Mouse (Mus musculus): ENCODE measurements at regions not wholly inside any gene's neighbourhood (a gene's known extent, or its start where the extent isn't known, plus 50 kb on each side); places are given as distances from the start of the nearest gene placed in this dataset.

DNA sequence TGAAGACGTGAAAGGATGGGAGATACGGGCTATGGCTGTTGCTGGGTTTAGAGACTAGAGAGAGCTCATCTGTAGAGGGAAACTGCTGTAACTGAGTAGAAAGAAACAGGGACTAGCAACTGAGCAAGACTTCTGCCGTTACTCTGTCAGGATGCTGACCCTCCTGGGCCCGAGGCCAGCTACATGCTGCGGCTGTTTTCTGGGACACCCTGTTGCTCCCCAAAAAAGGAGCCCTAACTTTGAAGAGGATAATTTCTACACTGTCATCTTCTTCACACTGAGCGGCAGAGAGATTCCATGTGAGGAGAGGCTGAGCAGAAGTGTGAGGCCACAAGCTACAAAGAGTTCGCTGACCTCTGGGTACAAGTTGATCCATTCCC lies 74.2 kb upstream of the Ralgps2 start:
- DNase-seq: no peak

DNA sequence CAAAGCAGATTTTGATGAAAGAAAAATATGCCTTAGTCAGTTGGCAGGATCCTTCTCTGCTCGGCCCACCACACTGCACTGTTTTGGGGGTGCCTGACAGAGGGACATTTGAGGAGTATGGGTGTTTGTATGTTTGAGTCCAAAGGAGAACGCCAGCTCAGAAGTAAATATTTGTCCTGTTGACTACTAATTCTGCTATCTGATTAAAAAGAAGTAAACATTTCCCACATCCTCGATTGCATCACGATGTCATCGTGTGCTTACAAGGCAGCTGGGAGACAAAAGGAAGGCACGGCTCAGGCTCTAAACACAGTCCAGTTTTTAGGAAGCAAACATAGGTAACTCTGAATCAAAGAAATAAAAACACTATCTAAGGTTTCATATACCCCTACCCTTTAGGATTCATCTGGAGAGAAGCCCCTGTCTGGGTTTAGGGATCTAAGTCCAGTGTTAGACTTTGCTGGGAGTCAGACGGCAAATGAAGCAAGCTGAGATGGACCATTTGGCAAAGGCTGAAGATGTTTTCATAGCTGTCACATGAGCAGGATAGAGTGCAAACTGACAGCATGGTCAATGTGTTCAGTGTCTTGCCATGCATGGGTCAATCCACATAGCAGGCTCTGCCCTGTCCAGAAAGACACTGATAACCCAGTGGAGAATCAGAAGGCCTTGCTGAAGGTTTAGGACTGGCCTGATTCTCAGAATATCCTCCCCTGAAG lies 73.7 kb upstream of the Ralgps2 start:
- no peak for DNase-seq

DNA sequence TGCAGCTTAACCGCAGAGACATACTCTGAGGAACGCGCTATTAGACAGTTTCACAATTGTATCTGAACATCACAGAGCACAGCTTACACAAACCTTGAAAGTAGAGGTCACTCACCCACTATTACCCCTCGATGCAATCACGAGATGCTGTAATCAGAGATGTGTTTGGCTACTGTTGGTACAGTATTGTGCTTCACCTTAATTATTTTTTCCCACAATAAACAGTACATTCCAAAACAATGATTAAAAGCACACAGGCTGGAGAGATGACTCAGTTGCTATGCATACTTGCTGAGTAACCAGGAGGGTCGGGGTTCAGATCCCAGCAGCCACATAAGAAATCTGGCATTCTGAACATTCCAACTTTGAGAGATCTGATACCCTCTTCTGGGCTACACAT lies 71.8 kb upstream of the Ralgps2 start:
- no peak for DNase-seq

DNA sequence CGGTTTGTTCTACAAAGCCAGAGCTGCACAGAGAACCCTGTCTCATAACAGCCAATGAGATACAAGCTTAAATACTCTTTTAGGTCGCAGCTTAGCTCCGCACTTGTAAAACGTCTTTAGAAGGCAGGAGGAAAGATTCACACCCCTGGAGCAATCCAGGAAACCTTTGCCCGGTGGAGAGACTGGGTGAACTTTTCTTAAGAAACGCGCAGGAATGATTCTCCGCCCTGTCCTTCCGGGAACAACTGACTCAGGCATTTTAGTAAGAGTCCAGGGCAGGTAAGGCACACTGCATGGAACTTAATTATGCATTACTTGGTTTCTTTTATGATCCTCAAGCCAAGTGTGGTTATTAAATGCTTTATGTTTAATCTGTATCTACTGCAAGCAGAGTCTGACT lies 70.0 kb upstream of the Ralgps2 start:
- no peak for DNase-seq

DNA sequence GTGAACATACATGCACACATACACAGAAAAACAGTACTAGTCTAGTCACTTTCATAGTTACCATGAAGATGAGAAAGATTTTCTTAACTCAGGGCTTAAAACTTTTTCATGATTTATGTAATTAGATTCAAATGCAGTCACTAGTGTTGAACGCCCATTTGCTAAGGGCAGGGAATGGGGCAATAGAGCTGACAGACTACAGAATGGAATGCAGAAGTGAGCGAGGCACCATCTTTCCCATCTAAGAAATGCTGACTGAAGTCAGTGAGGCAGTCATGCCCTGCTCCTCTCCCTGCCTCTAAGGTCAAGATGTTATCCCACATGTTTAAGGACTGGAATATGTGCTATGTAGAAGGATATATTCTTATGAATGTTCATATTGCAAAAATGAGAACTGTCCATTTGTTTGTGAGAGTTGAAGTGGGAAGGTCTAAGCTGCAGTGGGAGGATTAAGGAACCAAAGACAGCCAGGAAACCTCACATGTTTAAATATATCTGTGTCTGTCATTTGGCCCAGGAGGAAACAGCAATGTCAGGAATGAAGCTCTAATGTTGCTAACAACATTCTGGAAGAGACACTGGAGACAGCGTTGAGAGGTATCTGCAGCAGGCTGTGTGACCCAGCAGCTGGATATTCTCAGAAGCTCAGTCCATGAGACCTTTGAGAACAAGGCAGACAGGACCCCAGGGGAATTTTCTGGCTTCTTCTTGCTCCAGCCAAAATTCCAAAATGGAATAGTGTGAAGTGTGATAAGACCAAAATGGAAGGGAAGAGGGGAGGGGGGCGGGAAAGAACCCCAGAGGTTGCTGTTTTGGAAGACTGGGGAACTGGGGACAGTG lies 68.7 kb upstream of the Ralgps2 start:
- DNase-seq: no peak

DNA sequence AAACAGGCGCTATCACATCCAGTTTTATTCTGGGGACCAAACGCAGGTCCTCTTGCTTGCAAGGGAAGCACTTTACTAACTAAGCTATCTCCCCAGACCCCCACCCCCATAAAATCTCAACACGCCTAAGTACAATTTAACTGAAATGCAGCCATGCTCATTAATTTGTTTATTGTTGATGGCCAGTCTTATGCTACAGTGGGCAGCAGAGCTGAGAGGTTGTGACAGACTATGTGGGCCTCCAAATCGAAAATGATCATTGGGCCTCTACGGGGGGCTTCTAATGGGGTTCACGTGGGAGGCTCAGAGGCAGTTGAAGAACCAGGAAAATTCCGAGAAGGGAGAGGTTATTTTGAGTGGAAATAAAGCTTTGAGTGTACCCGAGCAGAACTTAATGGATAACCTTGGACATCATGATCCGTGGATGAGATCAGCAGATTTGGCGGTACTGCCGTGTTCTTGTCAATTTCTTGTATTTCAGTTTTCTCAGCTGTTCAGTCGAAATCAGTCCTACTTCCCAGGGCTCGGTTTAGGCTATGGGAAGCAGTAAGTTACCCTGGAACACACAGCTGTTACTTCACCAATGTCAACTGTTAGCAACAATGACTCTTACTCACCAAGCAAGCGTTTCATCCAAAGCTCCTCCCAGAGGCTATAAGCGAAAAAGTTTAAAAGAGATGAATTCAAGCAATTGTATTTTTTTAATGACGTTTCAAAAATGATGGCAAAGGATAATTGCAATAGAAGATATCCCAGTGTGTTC lies 65.1 kb upstream of the Ralgps2 start:
- DNase-seq: no peak

DNA sequence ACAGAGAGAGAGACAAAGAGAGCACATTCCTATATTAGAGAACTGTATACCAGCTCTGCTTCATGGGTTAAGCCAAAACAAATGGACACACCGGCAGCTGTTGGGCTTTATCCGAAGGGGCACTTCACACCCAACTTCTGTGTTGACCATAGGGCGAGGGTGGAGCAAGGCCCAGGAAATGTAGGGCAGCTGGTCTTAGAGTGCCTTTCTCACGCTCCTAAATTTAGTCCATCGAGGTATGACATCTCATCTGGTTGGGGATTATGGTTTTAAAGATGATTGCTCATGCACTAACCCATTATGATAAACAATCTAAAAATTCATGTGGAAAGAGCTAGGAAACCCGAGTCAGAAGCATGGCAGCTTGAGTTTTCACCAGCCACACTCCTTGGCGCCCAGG lies 63.6 kb upstream of the Ralgps2 start:
- no peak for DNase-seq

DNA sequence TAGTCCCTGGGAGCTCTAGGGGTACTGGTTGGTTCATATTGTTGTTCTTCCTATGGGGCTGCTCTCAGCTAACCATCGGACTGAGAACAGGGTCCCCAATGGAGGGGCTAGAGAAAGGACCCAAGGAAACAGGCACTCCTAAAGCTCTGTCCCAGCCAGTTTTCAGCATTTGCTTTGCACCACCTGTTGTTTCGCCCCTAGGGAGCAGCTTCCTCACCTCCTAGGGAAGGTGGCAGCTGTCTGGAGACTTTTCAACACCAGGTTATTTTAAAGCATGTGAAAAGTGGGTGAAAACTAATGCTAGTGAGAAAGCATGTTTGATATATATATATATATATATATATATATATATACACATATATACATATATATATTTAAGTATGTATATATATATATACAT lies 62.8 kb upstream of the Ralgps2 start:
- DNase-seq: no peak

DNA sequence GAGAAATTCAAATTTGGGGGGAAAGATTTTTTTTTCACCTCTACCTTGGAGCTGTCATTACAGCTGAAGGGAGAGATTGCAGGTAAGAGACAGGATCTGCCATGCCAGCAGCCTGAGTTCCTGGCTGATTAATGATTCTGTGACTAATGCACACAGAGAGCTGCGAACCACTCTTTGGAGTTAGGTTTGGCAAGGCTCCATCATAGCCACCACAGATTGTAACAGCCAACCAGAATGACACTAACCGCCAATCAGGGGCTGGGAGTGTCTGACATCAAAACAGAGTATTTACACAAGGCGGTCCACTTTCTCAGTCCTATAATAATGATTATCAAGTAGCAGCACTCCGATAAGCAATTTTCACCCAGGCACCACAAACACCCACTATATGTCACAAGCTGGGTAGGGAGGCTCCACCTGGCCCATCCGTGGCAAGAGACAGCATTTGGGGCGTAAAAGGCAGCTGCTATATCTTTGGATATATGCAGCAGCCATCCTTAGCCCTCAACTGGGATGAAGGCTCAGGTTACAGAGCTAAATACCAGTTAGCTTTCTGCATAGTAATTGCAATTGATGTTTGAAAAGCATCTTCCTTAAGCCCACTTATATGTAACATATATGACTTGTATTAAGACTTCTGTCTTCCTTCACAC lies 61.7 kb upstream of the Ralgps2 start:
- no peak for DNase-seq

DNA sequence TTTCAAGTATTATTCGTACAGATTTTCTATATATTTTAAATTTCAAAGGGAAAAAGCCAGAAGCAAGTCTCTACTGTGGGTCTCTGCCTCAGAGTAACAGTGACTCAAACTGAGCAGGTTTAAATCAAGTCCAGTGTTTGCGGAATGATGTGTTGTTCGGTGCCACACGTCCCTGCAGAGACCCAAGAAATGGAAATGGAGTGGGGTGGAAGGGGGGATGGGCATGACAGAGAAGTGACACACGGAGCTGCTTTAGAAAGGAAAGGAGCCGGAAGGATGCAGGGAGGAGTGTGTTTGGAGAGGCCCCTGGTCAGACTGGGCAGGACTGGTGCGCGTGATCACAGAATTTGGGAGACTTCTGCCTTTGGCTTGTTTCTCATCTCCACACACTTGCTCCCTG lies 60.5 kb upstream of the Ralgps2 start:
- no peak for DNase-seq

DNA sequence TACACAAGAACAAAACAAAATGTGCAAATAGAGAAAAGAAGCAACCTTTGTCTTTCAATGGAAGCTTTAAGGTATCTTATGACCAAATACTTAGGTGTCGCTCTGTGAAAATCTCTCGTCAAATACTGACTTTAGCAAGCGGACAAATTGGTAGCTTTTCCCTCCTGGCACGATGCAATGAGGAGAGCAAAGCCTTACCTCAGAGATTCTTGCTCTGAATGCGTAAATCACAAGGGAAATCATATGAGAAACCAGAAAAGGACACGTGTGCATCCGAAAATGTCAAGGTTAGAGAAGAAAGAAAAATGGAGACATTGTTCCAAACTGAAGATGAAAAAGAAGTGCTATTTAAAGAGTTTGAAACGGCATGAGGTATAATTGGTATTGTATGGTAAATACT lies 59.8 kb upstream of the Ralgps2 start:
- no peak for DNase-seq

DNA sequence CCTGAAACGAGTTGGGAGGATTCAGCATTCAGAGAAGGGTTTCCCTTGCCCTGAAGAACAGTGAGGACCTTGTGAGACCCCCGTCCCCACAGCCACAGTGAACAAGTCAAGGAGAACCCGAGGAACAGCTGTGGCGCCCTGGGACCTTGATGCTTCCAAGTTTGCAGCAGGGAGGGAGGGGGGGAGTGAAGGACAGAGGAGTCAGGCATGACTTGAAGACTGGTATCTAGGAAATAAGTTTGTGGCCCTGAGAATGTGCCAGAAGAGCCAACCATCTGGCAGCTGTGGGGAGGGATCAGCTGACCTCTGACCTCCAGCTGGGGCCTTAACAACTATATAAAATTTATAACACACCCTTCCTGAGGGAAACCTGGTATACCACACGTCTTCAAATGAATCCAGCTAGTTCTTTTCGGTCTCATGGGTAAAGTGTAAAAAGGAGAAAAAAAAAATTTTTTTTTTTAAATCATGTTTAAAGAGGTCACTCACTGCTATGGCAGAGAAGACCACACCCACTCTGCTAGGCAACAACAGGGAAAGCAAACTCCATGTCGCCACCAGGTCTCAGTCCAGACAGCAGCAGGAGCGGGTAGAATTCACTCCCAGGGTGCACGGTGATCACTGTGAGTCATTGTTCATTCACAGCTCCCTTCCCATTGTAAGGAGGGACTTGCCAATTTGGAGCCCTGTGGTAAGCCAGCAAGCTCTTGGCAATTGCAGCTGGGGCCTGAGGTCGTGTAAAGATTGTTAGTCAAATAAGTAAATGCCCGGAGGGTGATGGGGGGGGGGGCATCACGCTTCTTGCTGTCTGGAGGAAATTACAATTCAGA lies 58.3 kb upstream of the Ralgps2 start:
- no peak for DNase-seq

DNA sequence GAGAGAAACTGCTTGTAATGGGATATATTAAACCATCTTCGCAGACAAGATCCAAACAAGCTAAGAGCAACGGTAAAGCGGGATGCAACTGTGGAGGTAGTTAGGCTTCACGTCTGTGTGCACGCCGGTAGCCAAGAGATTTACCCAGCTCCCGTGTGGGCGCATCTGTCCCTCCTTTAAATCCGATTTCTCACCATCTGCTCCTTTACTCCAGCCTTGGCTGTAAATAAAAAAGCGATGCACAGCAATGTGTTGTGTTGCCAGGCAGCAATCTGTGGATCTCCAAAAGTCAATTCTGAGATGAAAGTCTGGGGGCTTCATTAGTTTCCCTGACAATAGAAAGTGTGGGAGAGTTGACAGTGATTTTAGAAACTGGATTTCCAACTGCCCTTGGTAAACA lies 57.6 kb upstream of the Ralgps2 start:
- DNase-seq: no peak

DNA sequence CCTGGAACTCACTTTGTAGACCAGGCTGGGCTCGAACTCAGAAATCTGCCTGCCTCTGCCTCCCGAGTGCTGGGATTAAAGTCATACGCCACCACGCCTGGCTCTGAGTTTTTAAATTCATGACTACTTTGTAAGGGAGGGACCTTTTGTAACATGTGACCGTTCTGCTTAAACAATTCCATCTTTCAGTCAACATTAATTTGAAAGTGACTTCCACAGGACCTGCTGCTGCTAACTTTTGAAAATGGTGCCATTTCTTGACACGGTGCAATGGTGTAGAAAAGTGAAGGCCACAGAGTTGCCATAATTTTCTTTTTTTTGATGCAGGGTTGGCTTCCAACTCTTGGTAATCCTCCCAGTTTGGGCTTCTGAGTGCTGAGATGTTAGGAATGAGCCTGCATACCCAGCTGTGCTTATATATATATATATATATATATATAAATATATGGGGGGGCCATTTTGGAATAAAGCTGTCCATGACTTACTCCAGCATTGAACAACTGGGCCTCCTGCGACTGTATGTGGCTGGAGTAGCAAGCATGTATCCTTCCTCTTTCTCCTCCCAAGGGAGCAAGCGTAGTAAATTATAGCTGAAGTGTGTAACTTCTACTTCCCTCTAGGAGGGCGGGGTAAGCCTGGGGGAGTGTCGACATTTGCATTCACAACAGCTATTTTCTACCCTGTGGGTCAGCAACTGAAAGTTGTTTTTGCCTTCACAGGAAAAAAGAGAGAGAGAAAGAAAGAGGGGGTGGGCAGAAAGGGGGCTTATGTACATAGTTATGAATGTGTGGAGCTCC lies 56.9 kb upstream of the Ralgps2 start:
- no peak for DNase-seq

DNA sequence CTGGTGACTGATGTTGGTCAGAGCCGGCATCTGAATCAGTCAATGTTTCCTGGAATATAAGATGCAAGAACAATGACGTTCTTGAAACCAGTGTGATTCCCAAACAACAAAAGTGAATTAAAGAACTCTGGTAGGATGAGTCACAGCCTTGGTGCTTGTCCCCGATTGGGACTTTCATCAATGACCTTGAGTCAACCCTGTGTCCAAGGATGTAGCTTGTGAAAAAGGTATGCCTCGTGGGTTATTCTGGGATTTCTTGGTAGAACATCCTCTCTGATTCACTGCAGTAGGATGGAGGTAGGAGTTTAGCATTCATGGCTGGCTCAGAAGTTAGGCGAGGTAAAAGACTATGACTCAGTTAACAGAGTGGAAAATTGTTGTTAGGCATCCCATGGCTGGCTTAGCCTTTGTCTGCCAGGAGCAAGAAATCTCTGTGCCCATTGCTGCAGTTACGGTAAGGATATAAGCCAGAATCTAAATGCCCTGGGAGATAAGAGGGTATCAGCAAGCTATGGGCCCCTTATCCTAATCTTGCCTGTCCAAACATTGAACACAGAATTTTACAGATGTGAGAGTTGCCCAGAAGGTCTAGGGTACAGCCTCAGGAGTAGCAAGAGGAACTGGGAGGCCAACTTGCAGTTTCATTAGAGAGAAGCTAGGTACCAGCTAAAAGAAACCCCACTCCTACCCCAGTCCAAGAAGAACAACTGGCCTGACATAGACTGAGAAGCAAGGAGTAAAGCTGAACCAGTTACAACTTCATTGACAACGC lies 55.9 kb upstream of the Ralgps2 start:
- no peak for DNase-seq

DNA sequence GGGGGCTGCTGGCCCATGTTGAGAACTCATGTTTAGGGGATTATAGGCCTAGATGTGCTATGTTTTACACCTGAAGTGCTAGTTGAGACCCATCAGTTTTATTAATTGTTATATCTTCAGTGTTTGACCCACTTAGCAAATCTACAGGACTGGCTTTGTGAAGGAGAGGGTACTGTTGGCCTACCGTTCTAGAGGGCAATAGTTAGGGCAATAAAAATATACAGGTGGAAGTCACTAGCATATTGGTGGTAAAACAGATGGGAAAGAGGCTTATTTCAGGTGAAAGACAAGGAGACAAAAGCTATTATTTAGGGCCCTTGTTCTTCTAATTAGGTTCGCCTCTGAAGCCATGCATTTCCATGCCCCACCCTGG lies 55.2 kb upstream of the Ralgps2 start:
- no peak for DNase-seq

DNA sequence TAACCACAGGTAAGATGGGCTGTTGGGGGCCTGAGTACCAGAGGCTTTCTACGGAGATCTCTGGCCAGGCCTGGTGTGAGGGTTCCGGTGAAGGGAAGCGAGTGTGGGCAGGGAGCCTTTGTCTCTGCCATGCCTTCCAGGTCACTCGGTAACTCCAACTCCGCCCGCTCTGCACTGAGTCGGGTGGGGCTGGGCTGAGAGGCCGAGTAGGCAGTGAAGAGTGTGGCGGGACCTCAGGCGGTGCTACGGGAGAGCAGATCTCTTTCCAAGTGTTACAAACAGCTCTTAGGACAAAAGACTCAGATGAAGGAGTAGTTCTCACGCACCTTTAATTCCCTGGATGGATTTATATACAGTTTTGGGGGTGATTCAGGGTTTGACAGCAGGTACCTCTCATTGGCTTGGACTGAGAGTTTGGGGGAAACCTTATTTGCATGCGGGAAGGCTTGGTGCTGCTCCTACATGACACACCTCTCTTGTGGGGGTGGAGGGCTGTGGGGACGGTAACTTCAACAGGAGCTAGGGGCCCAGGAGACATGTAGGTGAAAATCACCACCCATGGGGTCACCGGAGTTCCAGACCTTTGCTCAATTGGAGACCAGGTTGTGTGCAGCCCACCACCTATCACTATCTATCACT lies 54.7 kb upstream of the Ralgps2 start:
- DNase-seq: no peak

DNA sequence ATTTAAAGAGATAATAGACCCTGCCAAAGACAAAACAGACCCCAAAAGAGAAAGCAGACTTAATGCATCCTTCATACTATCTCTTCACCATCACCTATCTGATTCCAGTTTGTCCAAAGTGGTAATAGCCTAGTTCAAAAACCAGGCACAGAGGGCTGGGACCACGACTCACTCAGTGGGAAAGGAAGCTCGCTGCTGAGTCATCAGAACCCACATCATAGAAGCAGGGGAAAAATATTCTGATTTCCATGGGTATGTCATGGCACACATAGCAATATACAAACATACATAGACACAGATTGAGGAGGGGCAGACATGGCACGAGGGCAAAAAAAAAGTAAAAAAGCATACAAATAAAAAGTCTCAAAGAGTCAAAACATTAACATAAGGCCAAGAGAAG lies 53.7 kb upstream of the Ralgps2 start:
- DNase-seq: no peak

DNA sequence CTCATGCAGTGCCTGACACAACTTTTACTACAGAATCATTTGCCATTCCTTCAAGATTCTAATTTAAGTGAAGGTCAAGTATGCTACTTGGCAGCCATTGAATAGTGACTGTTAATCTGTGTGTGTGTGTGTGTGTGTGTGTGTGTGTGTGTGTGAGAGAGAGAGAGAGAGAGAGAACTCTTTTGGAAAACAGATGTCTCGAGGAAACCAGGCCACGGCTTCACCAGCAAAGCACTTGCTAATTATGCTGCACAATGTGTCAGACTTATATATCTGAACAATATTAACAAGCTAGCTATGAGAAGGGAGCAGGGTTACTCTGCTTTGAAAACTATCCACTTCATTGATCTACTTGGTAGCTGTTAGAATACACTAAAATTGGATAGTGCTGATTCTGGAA lies 53.1 kb upstream of the Ralgps2 start:
- DNase-seq: no peak

Data from cerebellum, adult 8-10 months (tissue).